Mouse (Mus musculus): ENCODE results near the gene Mllt1. TPM values are rescaled to one million over a fixed set of nuclear protein-coding genes. Genes with fewer than 3 reads are reported as not detected.
"Not testable (repeated sequence)": the region's sequence is repeated elsewhere in the genome, so short reads cannot be mapped to it uniquely, and the experiment has no call there.

Mllt1 gene
- polyA plus RNA-seq, 1 experiment from 2014 or later: 53.2 TPM

GRCm38 (mm10) chr17:56930026-56930425 lies 5.2 kb downstream of the Mllt1 start:
- H3K9me3 ChIP-seq: no peaks in the 10 kb centered on the region
- no peaks in the 10 kb centered on the region for H3K27me3 ChIP-seq
- H3K36me3 ChIP-seq: peaks cover 4% of the 10 kb centered on the region; the same call in 1 of the 2 replicates
- no peak overlapping the region for H3K27ac ChIP-seq
- WGBS: 74% methylated on average over 8 of the region's 8 CpGs
- ATAC-seq (ENCODE audit: borderline replicate concordance, extremely low read depth, low FRiP score, low TSS enrichment): no peak
- H3K9ac ChIP-seq: no peak overlapping the region
- no peak overlapping the region for H3K4me3 ChIP-seq
- H3K4me1 ChIP-seq: peaks cover 22% of the 10 kb centered on the region
- no peak overlapping the region for H3K4me2 ChIP-seq

GRCm38 (mm10) chr17:56929530-56929929 lies 5.7 kb downstream of the Mllt1 start:
- H3K4me3 ChIP-seq: no peak overlapping the region
- no peak overlapping the region for H3K27ac ChIP-seq
- H3K9me3 ChIP-seq: no peaks in the 10 kb centered on the region
- no peak overlapping the region for H3K9ac ChIP-seq
- 81% methylated on average over 1 of the region's 1 CpGs for WGBS
- ATAC-seq (ENCODE audit: borderline replicate concordance, extremely low read depth, low FRiP score, low TSS enrichment): no peak
- peaks cover 20% of the 10 kb centered on the region for H3K4me1 ChIP-seq
- H3K4me2 ChIP-seq: no peak overlapping the region
- peaks cover 9% of the 10 kb centered on the region; the same call in 1 of the 2 replicates for H3K36me3 ChIP-seq
- H3K27me3 ChIP-seq: no peaks in the 10 kb centered on the region

GRCm38 (mm10) chr17:56929101-56929500 lies 6.1 kb downstream of the Mllt1 start:
- H3K9ac ChIP-seq: no peak overlapping the region
- no peaks in the 10 kb centered on the region for H3K9me3 ChIP-seq
- H3K27me3 ChIP-seq: no peaks in the 10 kb centered on the region
- no peak overlapping the region for H3K4me3 ChIP-seq
- H3K4me2 ChIP-seq: no peak overlapping the region
- H3K36me3 ChIP-seq: peaks cover 14% of the 10 kb centered on the region; the same call in 1 of the 2 replicates
- peaks cover 15% of the 10 kb centered on the region for H3K4me1 ChIP-seq
- ATAC-seq (ENCODE audit: borderline replicate concordance, extremely low read depth, low FRiP score, low TSS enrichment): no peak
- H3K27ac ChIP-seq: no peak overlapping the region

GRCm38 (mm10) chr17:56925998-56926397 lies 9.2 kb downstream of the Mllt1 start:
- no peak overlapping the region for H3K4me3 ChIP-seq
- peaks cover 28% of the 10 kb centered on the region for H3K36me3 ChIP-seq
- no peak overlapping the region for H3K4me2 ChIP-seq
- H3K9ac ChIP-seq: no peak overlapping the region
- 90% methylated on average over 2 of the region's 2 CpGs for WGBS
- H3K9me3 ChIP-seq: no peaks in the 10 kb centered on the region
- H3K4me1 ChIP-seq: no peaks in the 10 kb centered on the region
- no peak for ATAC-seq (ENCODE audit: borderline replicate concordance, extremely low read depth, low FRiP score, low TSS enrichment)
- H3K27me3 ChIP-seq: no peaks in the 10 kb centered on the region
- H3K27ac ChIP-seq: no peak overlapping the region

- WGBS: 68% methylated on average over 3 of the region's 3 CpGs
- peak; percentile 60; the same call in 1 of the 2 replicates for ATAC-seq (ENCODE audit: borderline replicate concordance, extremely low read depth, low FRiP score, low TSS enrichment)
- H3K9ac ChIP-seq: no peak overlapping the region
- peaks cover 61% of the 10 kb centered on the region for H3K36me3 ChIP-seq
- no peaks in the 10 kb centered on the region for H3K9me3 ChIP-seq
- no peaks in the 10 kb centered on the region for H3K27me3 ChIP-seq
- H3K4me3 ChIP-seq: no peak overlapping the region
- 0 out of 2 replicates have a peak, but pooled peaks cover 6% of the 10 kb centered on the region for H3K4me1 ChIP-seq
- 0 out of 2 replicates have a peak overlapping the region, but pooled peaks have one; percentile 9 for H3K27ac ChIP-seq
- H3K4me2 ChIP-seq: no peak overlapping the region
These were observed 15.5 kb downstream of the Mllt1 start for GRCm38 (mm10) chr17:56919725-56920124.

- H3K9ac ChIP-seq: no peak overlapping the region
- H3K27me3 ChIP-seq: no peaks in the 10 kb centered on the region
- ATAC-seq (ENCODE audit: borderline replicate concordance, extremely low read depth, low FRiP score, low TSS enrichment): no peak
- WGBS: 98% methylated on average over 2 of the region's 2 CpGs
- no peak overlapping the region for H3K27ac ChIP-seq
- peaks cover 45% of the 10 kb centered on the region for H3K36me3 ChIP-seq
- 0 out of 2 replicates have a peak, but pooled peaks cover 6% of the 10 kb centered on the region for H3K4me1 ChIP-seq
- no peak overlapping the region for H3K4me3 ChIP-seq
- H3K4me2 ChIP-seq: no peak overlapping the region
- H3K9me3 ChIP-seq: no peaks in the 10 kb centered on the region
These were observed 18.0 kb downstream of the Mllt1 start for GRCm38 (mm10) chr17:56917166-56917565.

- Histone ChIP-seq H3K4me1 (peaks cover 10% of the 10 kb centered on the region; the same call in 1 of the 2 replicates), H3K27me3 (no peaks in the 10 kb centered on the region), H3K9me3 (no peaks in the 10 kb centered on the region), H3K27ac (no peak overlapping the region), H3K9ac (no peak overlapping the region), H3K4me3 (no peak overlapping the region), H3K4me2 (no peak overlapping the region), H3K36me3 (peaks cover 21% of the 10 kb centered on the region)
- no peak for ATAC-seq (ENCODE audit: borderline replicate concordance, extremely low read depth, low FRiP score, low TSS enrichment)
These were observed 21.8 kb downstream of the Mllt1 start for GRCm38 (mm10) chr17:56913444-56913843.

- Histone ChIP-seq H3K27me3 (no peaks in the 10 kb centered on the region), H3K36me3 (peaks cover 20% of the 10 kb centered on the region), H3K4me2 (no peak overlapping the region), H3K27ac (no peak overlapping the region), H3K9me3 (no peaks in the 10 kb centered on the region), H3K4me1 (peaks cover 14% of the 10 kb centered on the region), H3K9ac (no peak overlapping the region), H3K4me3 (no peak overlapping the region)
- no peak for ATAC-seq (ENCODE audit: borderline replicate concordance, extremely low read depth, low FRiP score, low TSS enrichment)
- WGBS: 70% methylated on average over 3 of the region's 3 CpGs
These were observed 22.2 kb downstream of the Mllt1 start for GRCm38 (mm10) chr17:56913023-56913422.

- WGBS: 96% methylated on average over 2 of the region's 2 CpGs
- not testable (repeated sequence) for H3K27me3 ChIP-seq; H3K4me2 ChIP-seq; H3K9ac ChIP-seq; H3K4me3 ChIP-seq; ATAC-seq (ENCODE audit: borderline replicate concordance, extremely low read depth, low FRiP score, low TSS enrichment); H3K27ac ChIP-seq; H3K9me3 ChIP-seq
- H3K36me3 ChIP-seq: peaks cover 17% of the 10 kb centered on the region
- H3K4me1 ChIP-seq: peaks cover 33% of the 10 kb centered on the region
These were observed 25.5 kb downstream of the Mllt1 start for GRCm38 (mm10) chr17:56909764-56910163.

GRCm38 (mm10) chr17:56907887-56908286 lies 27.3 kb downstream of the Mllt1 start:
- Histone ChIP-seq H3K9me3 (no peaks in the 10 kb centered on the region), H3K36me3 (peaks cover 24% of the 10 kb centered on the region), H3K27ac (peak overlapping the region; percentile 65), H3K9ac (no peak overlapping the region), H3K4me2 (no peak overlapping the region), H3K4me1 (peaks cover 33% of the 10 kb centered on the region), H3K27me3 (no peaks in the 10 kb centered on the region), H3K4me3 (no peak overlapping the region)
- ATAC-seq (ENCODE audit: borderline replicate concordance, extremely low read depth, low FRiP score, low TSS enrichment): peak; percentile 23; the same call in 1 of the 2 replicates
- WGBS: 11% methylated on average over 9 of the region's 9 CpGs

- Histone ChIP-seq H3K27ac (peak overlapping the region; percentile 65), H3K27me3 (no peaks in the 10 kb centered on the region), H3K4me3 (no peak overlapping the region), H3K4me2 (no peak overlapping the region), H3K36me3 (peaks cover 30% of the 10 kb centered on the region), H3K9ac (no peak overlapping the region), H3K9me3 (no peaks in the 10 kb centered on the region), H3K4me1 (peaks cover 33% of the 10 kb centered on the region)
- WGBS: 55% methylated on average over 5 of the region's 5 CpGs
- ATAC-seq (ENCODE audit: borderline replicate concordance, extremely low read depth, low FRiP score, low TSS enrichment): peak; percentile 68
These were observed 28.1 kb downstream of the Mllt1 start for GRCm38 (mm10) chr17:56907096-56907495.

GRCm38 (mm10) chr17:56906166-56906565 lies 29.0 kb downstream of the Mllt1 start:
- Histone ChIP-seq H3K4me1 (peaks cover 33% of the 10 kb centered on the region), H3K9me3 (no peaks in the 10 kb centered on the region), H3K36me3 (peaks cover 33% of the 10 kb centered on the region), H3K27ac (no peak overlapping the region), H3K4me3 (no peak overlapping the region), H3K9ac (no peak overlapping the region), H3K4me2 (no peak overlapping the region), H3K27me3 (no peaks in the 10 kb centered on the region)
- no peak for ATAC-seq (ENCODE audit: borderline replicate concordance, extremely low read depth, low FRiP score, low TSS enrichment)
- WGBS: 86% methylated on average over 3 of the region's 3 CpGs

GRCm38 (mm10) chr17:56902698-56903097 lies 32.5 kb downstream of the Mllt1 start:
- Histone ChIP-seq H3K27me3 (no peaks in the 10 kb centered on the region), H3K9me3 (no peaks in the 10 kb centered on the region), H3K36me3 (peaks cover 53% of the 10 kb centered on the region), H3K4me3 (no peak overlapping the region), H3K27ac (no peak overlapping the region), H3K4me1 (peaks cover 16% of the 10 kb centered on the region), H3K4me2 (no peak overlapping the region), H3K9ac (no peak overlapping the region)
- ATAC-seq (ENCODE audit: borderline replicate concordance, extremely low read depth, low FRiP score, low TSS enrichment): no peak
- WGBS: 84% methylated on average over 5 of the region's 5 CpGs
